In the genomic region with DNA sequence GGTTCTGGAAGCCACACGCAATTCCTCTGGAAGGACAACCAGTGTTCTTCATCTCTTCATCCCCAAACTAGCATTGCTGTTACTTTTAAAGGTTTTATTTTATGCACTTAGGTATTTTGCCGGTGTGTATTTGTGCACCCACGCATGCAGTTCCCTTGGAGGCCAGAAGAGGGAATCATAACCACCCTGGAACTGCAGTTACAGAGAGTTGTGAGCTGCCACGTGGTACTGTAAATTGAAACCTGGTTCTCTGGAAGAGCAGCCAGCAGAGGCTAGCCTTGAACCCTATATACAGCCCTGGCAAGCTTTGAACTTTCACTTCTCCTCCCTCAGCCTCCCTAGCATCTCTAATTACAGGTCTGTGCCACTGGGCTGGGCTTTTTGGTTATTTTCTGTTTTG, we compare ENCODE assay signal across 11 mouse cellular contexts. TPM values are rescaled to one million over a fixed set of nuclear protein-coding genes. Genes with fewer than 3 reads are reported as not detected.
DNase-seq lines count a peak whose midpoint lies in the region; ATAC-seq and TF ChIP-seq lines count a peak whose summit lies in the region.
"Had no signal": no experiment of that assay in that cellular context is flagged by ENCODE, and none has a peak within 500 bp of the region (broad histone marks: within the 10 kb centered on the region; RNA-seq: fewer than 3 reads in every experiment).

No protein-coding gene starts in this region.

- H3K4me2 ChIP-seq in liver, embryonic 14.5 days (ENCODE audit: low read depth) = no peak overlapping the region
- no peak overlapping the region for H3K4me2 ChIP-seq in forebrain, embryonic 12.5 days

- no peak for TF ChIP-seq EP300 in liver, embryonic 14.5 days (IDR thresholded peaks at IDR 0.05; ENCODE audit: low read depth)

- no peaks in the 10 kb centered on the region for H3K36me3 ChIP-seq in G1E (replicated peaks)
- no peaks in the 10 kb centered on the region for H3K36me3 ChIP-seq in liver, embryonic 14.5 days (replicated peaks; ENCODE audit: control insufficient read depth, insufficient read depth, low read depth)
- no peaks in the 10 kb centered on the region for H3K36me3 ChIP-seq in forebrain, embryonic 12.5 days (replicated peaks)

- H3K4me1 ChIP-seq in G1E (ENCODE audit: insufficient read depth, low read depth, low read length) = peaks cover 19% of the 10 kb centered on the region
- no peaks in the 10 kb centered on the region for H3K4me1 ChIP-seq in liver, embryonic 14.5 days (replicated peaks; ENCODE audit: control insufficient read depth in 2 of 2, insufficient read depth in 2 of 2, low read length in 1 of 2)
- no peaks in the 10 kb centered on the region; the same call in 1 of the 2 replicates for H3K4me1 ChIP-seq in forebrain, embryonic 12.5 days

- H3K9ac ChIP-seq in liver, embryonic 14.5 days (replicated peaks) = no peak overlapping the region
- H3K9ac ChIP-seq in forebrain, embryonic 12.5 days = no peak overlapping the region

- no peak overlapping the region for H3K27ac ChIP-seq in liver, embryonic 14.5 days
- no peak overlapping the region for H3K27ac ChIP-seq in forebrain, embryonic 12.5 days

- WGBS in liver, embryonic 14.5 days (ENCODE audit: insufficient replicate concordance) = 47% methylated on average over 4 of the region's 4 CpGs
- WGBS in forebrain, embryonic 12.5 days = 52% methylated on average over 4 of the region's 4 CpGs

- H3K9me3 ChIP-seq in G1E (replicated peaks) = no peaks in the 10 kb centered on the region
- H3K9me3 ChIP-seq in liver, embryonic 14.5 days (ENCODE audit: control insufficient read depth, low read length) = no peaks in the 10 kb centered on the region
- H3K9me3 ChIP-seq in forebrain, embryonic 12.5 days = 0 out of 2 replicates have a peak, but pooled peaks cover 4% of the 10 kb centered on the region

- intact Hi-C loops in heart, postnatal 14 days (cut with DNase I) = no loop called here
- intact Hi-C loops in left cerebral cortex, postnatal 4 days (cut with DNase I) = no loop called here

- peak; percentile 39; the same call in 1 of the 2 replicates for TF ChIP-seq CTCF in G1E (IDR thresholded peaks at IDR 0.05; ENCODE audit: low read depth, low read length)
- peak; percentile 77 for TF ChIP-seq CTCF in liver, embryonic 14.5 days (IDR thresholded peaks at IDR 0.05; ENCODE audit: low read depth)

- H3K27me3 ChIP-seq in G1E (ENCODE audit: insufficient read depth, low read length) = peaks cover 8% of the 10 kb centered on the region; the same call in 1 of the 2 replicates
- no peaks in the 10 kb centered on the region for H3K27me3 ChIP-seq in liver, embryonic 14.5 days (ENCODE audit: control insufficient read depth, insufficient read depth, low read length)
- no peaks in the 10 kb centered on the region for H3K27me3 ChIP-seq in forebrain, embryonic 12.5 days

- DNase-seq in heart, postnatal 4 days = peak; percentile 17
- no peak for DNase-seq in heart, postnatal 14 days
- peak; percentile 49 for DNase-seq in 3T3-L1 (ENCODE audit: low read depth, low spot score)
- no peak for DNase-seq in G1E (ENCODE audit: low spot score)
- no peak for DNase-seq in liver, embryonic 14.5 days (ENCODE audit: low read depth in 3 of 3, low spot score in 3 of 3)
- DNase-seq in adipocyte (ENCODE audit: low spot score) = no peak
- DNase-seq in left cerebral cortex, postnatal 4 days = no peak
- DNase-seq: cerebellum, adult 8-10 months; kidney, adult 11 months had no signal

- no peak for ATAC-seq in G1E (ENCODE audit: extremely low read depth, insufficient number of reproducible peaks, low FRiP score, poor library complexity, severe bottlenecking)
- no peak for ATAC-seq in liver, embryonic 14.5 days (ENCODE audit: insufficient read depth)
- ATAC-seq in forebrain, embryonic 12.5 days (ENCODE audit: low FRiP score) = no peak

- no peak overlapping the region for H3K4me3 ChIP-seq in G1E (ENCODE audit: low read depth, low read length)
- H3K4me3 ChIP-seq in liver, embryonic 14.5 days (ENCODE audit: insufficient read depth in 1 of 2, low read depth in 2 of 2, low read length in 2 of 2) = no peak overlapping the region
- H3K4me3 ChIP-seq in forebrain, embryonic 12.5 days (replicated peaks) = no peak overlapping the region

RNA-seq across cellular contexts. Expression of gene Igf2bp3, which starts 18.6 kb away (rescaled TPM):
- 10 to 100 TPM; 17.2 to 18.5 TPM for total RNA-seq in heart, postnatal 4 days (2021)
- total RNA-seq in heart, postnatal 14 days (2021) = 1 to 10 TPM in 1 of 2 experiments, under 1 TPM in 1; 0.93 to 1.6 TPM
- 50.9 and 56.3 TPM in 2 replicates for total RNA-seq in G1E (2014; fragmentation: Nextera tagmentation)
- 36.1 and 41.2 TPM in 2 replicates for total RNA-seq in G1E (2017)
- 18.5 and 25.9 TPM in 2 replicates for polyA plus RNA-seq in G1E (2012)
- 5.0 and 7.6 TPM in 2 replicates for polyA plus RNA-seq in liver, embryonic 14.5 days (2012; rRNA removed)
- 14.0 and 15.4 TPM in 2 replicates for polyA plus RNA-seq in liver, embryonic 14.5 days (2014; fragmentation: Nextera tagmentation; extraction: Ambion mirVana)
- 98.9 and 107 TPM in 2 replicates for polyA plus RNA-seq in forebrain, embryonic 12.5 days (2016; fragmentation: Nextera tagmentation; extraction: Ambion mirVana)
- total RNA-seq in left cerebral cortex, postnatal 4 days (2021) = 1 to 10 TPM; 5.0 to 6.5 TPM
- total RNA-seq: heart, adult 8-10 months had no signal

RNA-seq across cellular contexts. Expression of gene Tra2a, which starts 30.5 kb away (rescaled TPM):
- 10 to 100 TPM; 41.3 to 49.4 TPM for total RNA-seq in heart, postnatal 4 days (2021)
- total RNA-seq in heart, postnatal 14 days (2021) = 10 to 100 TPM; 30.9 to 42.3 TPM
- total RNA-seq in G1E (2014; fragmentation: Nextera tagmentation) (174 and 194 TPM in 2 replicates), G1E (2017) (130 and 160 TPM in 2 replicates)
- 20.8 and 35.7 TPM in 2 replicates for polyA plus RNA-seq in G1E (2012)
- polyA plus RNA-seq in liver, embryonic 14.5 days (2012; rRNA removed) = 46.4 and 61.4 TPM in 2 replicates
- polyA plus RNA-seq in liver, embryonic 14.5 days (2014; fragmentation: Nextera tagmentation; extraction: Ambion mirVana) = 16.1 and 16.4 TPM in 2 replicates
- polyA plus RNA-seq in forebrain, embryonic 12.5 days (2016; fragmentation: Nextera tagmentation; extraction: Ambion mirVana) = 164 and 168 TPM in 2 replicates
- 10 to 100 TPM; 91.9 to 94.1 TPM for total RNA-seq in left cerebral cortex, postnatal 4 days (2021)

Comparison
In these comparisons a context has a peak if more than half of its experiments do, and no peak if none do; other contexts are left out.
1. DNase-seq: peak in heart, postnatal 4 days (single experiment) and 3T3-L1 (single experiment); none in heart, postnatal 14 days (0 of 2), G1E (single experiment), liver, embryonic 14.5 days (0 of 3), adipocyte (single experiment) and left cerebral cortex, postnatal 4 days (single experiment).